Mouse (Mus musculus) C2C12 (cell line): ENCODE results near the gene Rmi1. TPM values are rescaled to one million over a fixed set of nuclear protein-coding genes. Genes with fewer than 3 reads are reported as not detected.
"Not testable (repeated sequence)": the region's sequence is repeated elsewhere in the genome, so short reads cannot be mapped to it uniquely, and the experiment has no call there.

ENCODE experiments used
- H3K27me3 ChIP-seq: one replicate; pipeline ENCODE4 v1.6.1; 2011; ENCODE audit not compliant: control insufficient read depth, insufficient read depth, insufficient read length
- H3K36me3 ChIP-seq: one replicate; pipeline ENCODE4 v1.6.1; 2011; ENCODE audit not compliant: control insufficient read depth, insufficient read depth
- H3K4me3 ChIP-seq: one replicate; pipeline ENCODE4 v1.5.1; 2011; ENCODE audit warnings: mild to moderate bottlenecking, control low read depth; ENCODE audit not compliant: poor library complexity, insufficient read depth, severe bottlenecking
- H3K79me2 ChIP-seq: one replicate; pipeline ENCODE4 v1.6.1; 2011; ENCODE audit not compliant: control insufficient read depth, insufficient read depth
- H3K79me3 ChIP-seq: one replicate; pipeline ENCODE4 v1.6.1; 2011; ENCODE audit warnings: low read depth, control low read depth
- H3ac ChIP-seq: one replicate; pipeline ENCODE3; 2011; ENCODE audit warnings: low read depth; ENCODE audit not compliant: control insufficient read depth, insufficient read length
- CEBPB ChIP-seq: IDR thresholded peaks from one replicate; pipeline ENCODE4 v1.6.1; 2011; ENCODE audit warnings: low read depth, mild to moderate bottlenecking, control low read depth, moderate library complexity
- CTCF ChIP-seq: IDR thresholded peaks from one replicate; pipeline ENCODE4 v1.5.1; 2011; ENCODE audit not compliant: control insufficient read depth, insufficient read depth, insufficient read length
- FOSL1 ChIP-seq: IDR thresholded peaks from one replicate; pipeline ENCODE4 v1.8.0; 2011; ENCODE audit warnings: mild to moderate bottlenecking, low read length; ENCODE audit not compliant: poor library complexity, insufficient read depth, severe bottlenecking
- MAX ChIP-seq: IDR thresholded peaks from one replicate; pipeline ENCODE4 v1.6.1; 2011; ENCODE audit warnings: mild to moderate bottlenecking, control low read depth
- MYOD1 ChIP-seq: IDR thresholded peaks from one replicate; pipeline ENCODE4 v1.6.1; 2011; ENCODE audit warnings: low read depth; ENCODE audit not compliant: control insufficient read depth, insufficient read length
- MYOG ChIP-seq: IDR thresholded peaks from one replicate; pipeline ENCODE4 v1.6.1; 2011; ENCODE audit not compliant: control insufficient read depth, insufficient read length; ENCODE audit errors: extremely low read depth
- USF1 ChIP-seq: IDR thresholded peaks from one replicate; pipeline ENCODE4 v1.6.1; 2011; ENCODE audit warnings: low read depth, mild to moderate bottlenecking, control low read depth, moderate library complexity
- polyA plus RNA-seq: library from polyadenylated mRNA; unstranded; fragments of >200 nt; fragmentation: generic; extraction: Trizol; gene quantifications from one replicate; pipeline ENCODE4 v1.2.1, GENCODE M21; 2012; ENCODE audit warnings: missing spikeins

Gene Rmi1
- polyA plus RNA-seq, 1 experiment = 5.9 TPM

DNA sequence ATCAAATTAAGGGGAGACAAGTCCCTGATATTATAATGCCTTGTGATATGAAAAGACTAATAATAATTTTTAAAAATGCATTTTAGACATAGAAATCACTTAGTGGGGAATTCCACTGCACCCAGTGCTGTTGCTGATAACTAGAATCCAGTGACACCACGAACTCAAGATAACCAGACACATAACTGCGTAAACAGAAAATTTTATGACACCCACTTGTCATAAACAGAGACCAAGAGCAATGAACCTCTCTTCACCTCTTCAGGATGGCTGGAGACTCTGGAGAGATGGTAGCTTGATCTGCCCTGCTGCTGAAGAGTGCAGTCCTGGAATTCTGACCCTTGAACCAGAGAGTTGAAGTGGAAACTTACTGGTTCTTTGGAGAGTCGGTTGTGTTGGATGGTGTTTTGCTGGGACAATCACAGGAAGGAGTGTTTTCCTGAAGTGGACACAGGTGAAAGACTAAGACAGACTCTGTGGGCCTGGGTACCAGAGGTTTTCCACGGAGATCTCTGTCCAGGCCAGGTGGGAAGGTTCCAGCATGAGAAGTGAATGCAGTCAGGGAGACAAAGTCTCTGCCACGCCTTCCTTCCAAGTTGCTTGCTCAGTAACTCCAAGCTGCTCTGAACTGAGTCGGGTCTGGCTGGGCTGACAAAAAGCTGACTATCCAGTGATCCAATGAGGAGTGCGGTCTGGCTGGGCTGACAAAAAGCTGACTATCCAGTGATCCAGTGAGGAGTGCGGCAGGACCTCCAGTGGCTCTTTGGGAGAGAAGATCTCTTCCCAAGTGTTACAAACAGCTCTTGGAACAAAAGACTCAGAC, 37.5 kb upstream of the Rmi1 start:
- Histone ChIP-seq H3K36me3 (no peaks in the 10 kb centered on the region), H3K79me3 (no peaks in the 10 kb centered on the region), H3K4me3 (no peak overlapping the region), H3ac (no peak overlapping the region), H3K27me3 (peaks cover 3% of the 10 kb centered on the region), H3K79me2 (no peaks in the 10 kb centered on the region)
- no peak for TF ChIP-seq MYOD1
- no peak for TF ChIP-seq USF1
- TF ChIP-seq MAX = no peak
- no peak for TF ChIP-seq FOSL1
- TF ChIP-seq MYOG = no peak
- no peak for TF ChIP-seq CTCF

- not testable (repeated sequence) for H3K79me3 ChIP-seq, H3ac ChIP-seq, H3K27me3 ChIP-seq, H3K36me3 ChIP-seq, H3K4me3 ChIP-seq, H3K79me2 ChIP-seq
These were observed 36.9 kb upstream of the Rmi1 start for GRCm38 (mm10) chr13:58365179-58365578.

GRCm38 (mm10) chr13:58366373-58366772, 35.7 kb upstream of the Rmi1 start:
- Histone ChIP-seq H3K27me3 (peaks cover 11% of the 10 kb centered on the region), H3K79me3 (no peaks in the 10 kb centered on the region), H3ac (no peak overlapping the region), H3K4me3 (no peak overlapping the region), H3K36me3 (no peaks in the 10 kb centered on the region), H3K79me2 (no peaks in the 10 kb centered on the region)
- TF ChIP-seq CEBPB = peak; percentile 13
- TF ChIP-seq MYOG = no peak

DNA sequence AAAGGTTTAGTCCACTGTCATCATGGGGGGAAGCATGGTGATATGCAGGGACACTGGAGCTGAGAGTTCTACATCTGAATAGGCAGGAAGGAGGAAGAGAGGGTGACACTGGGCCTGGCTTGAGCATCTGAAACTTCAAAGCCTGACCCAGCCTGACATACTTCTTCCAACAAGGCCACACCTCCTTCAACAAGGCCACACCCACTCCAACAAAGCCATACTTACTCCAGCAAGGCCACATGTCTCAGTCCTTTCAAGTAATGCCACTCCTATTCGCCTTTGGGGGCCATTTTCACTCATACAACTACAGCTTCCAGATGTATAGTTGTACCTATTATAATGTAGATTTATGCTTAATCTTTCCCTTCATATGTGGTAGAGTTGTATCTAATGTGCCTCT, 34.4 kb upstream of the Rmi1 start:
- TF ChIP-seq CTCF (no peak), MYOD1 (no peak), MAX (no peak), CEBPB (no peak), MYOG (no peak), FOSL1 (no peak), USF1 (no peak)
- Histone ChIP-seq H3K79me3 (no peaks in the 10 kb centered on the region), H3K79me2 (no peaks in the 10 kb centered on the region), H3ac (no peak overlapping the region), H3K27me3 (peaks cover 14% of the 10 kb centered on the region), H3K36me3 (no peaks in the 10 kb centered on the region), H3K4me3 (no peak overlapping the region)

GRCm38 (mm10) chr13:58368835-58369234, 33.2 kb upstream of the Rmi1 start:
- H3K4me3 ChIP-seq = no peak overlapping the region
- no peaks in the 10 kb centered on the region for H3K79me3 ChIP-seq
- no peak overlapping the region for H3ac ChIP-seq
- no peaks in the 10 kb centered on the region for H3K36me3 ChIP-seq
- TF ChIP-seq MYOD1 (no peak), MYOG (no peak), USF1 (no peak), CEBPB (no peak), MAX (no peak), CTCF (no peak), FOSL1 (no peak)
- H3K27me3 ChIP-seq = peaks cover 17% of the 10 kb centered on the region
- H3K79me2 ChIP-seq = no peaks in the 10 kb centered on the region

DNA sequence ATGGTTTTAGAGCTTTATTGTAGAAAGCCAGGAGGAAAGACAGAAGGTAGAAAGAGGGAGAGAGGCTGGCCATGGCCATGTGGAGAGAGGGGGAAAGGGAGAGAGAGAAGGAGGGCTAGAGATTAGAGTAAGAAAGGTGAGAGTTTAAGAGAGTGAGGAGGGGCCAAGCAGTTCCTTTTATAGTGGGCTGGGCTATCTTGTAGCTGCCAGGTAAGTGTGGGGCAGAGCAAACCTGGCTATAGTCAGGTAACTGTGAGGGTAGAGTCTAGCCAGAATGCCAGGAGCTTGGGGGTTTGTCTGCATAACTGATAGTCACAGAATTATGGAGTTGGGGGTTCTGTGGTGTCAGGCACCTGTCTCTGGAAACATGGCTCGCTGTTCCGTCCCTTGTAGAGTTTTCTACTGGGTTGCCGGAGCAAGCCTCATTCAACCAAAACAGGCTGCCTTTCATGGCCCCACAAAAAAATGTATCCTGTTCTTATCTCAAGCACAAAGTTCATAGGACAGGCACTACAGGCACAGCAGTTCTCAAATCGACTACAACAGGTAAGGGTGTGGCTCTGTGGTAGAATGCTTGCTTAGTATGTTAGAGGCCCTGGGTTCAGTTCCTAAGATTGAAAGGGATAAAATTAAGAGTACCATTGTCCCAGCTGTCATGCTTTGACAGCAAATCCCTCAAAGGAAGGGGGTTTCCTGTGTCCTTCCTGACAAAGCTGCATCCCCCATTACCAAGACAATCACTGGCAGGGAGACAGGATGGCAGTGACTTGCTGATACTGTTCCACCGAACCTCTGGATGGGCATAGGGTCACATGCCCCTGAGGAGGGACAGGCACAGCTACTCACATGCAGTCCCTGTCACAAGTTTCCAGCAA, 29.5 kb upstream of the Rmi1 start:
- H3K27me3 ChIP-seq = peaks cover 13% of the 10 kb centered on the region
- no peaks in the 10 kb centered on the region for H3K79me2 ChIP-seq
- no peak overlapping the region for H3ac ChIP-seq
- no peak overlapping the region for H3K4me3 ChIP-seq
- TF ChIP-seq FOSL1 = no peak
- TF ChIP-seq USF1 = no peak
- TF ChIP-seq CEBPB = no peak
- no peak for TF ChIP-seq MYOD1
- TF ChIP-seq CTCF = no peak
- no peak for TF ChIP-seq MAX
- no peak for TF ChIP-seq MYOG
- H3K79me3 ChIP-seq = no peaks in the 10 kb centered on the region
- H3K36me3 ChIP-seq = no peaks in the 10 kb centered on the region
